Mouse (Mus musculus) kidney, postnatal 36 days (tissue): ENCODE measurements around the gene Rnf151.
A peak's percentile ranks its signal among the peaks of the same experiment; 100 is the strongest.
"Not testable (repeated sequence)": the region's sequence is repeated elsewhere in the genome, so short reads cannot be mapped to it uniquely, and the experiment has no call there.

Experiments
- DNase-seq, 2 experiments: peaks; one replicate each; pipeline ENCODE4 v3.0.0; 2021 to 2022; ENCODE audit warnings: mixed read lengths in 2 of 2

The Rnf151 gene

DNA sequence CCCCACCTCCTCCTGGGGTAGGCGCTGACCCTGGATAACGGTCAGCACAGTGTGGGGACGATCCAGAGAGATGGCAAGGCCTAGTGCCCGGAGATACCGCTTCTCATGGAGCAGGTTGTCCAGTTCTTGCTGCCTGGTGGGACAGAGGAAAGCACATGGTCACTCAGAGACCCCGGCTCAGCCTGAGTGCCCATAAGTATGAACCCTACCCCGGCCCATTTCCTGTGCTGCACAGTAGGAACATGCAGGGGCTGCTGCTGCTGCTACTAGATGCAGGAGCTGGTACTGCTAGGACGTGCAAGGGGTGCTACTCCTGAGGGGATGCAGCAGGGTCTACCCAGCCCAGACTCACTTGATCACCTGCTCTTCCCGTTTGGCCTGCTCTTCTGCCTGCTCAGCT, 16.6 kb downstream of the Rnf151 start:
- DNase-seq, result no peak

GRCm38 (mm10) chr17:24699473-24699872, 18.4 kb downstream of the Rnf151 start:
- no peak for DNase-seq

DNA sequence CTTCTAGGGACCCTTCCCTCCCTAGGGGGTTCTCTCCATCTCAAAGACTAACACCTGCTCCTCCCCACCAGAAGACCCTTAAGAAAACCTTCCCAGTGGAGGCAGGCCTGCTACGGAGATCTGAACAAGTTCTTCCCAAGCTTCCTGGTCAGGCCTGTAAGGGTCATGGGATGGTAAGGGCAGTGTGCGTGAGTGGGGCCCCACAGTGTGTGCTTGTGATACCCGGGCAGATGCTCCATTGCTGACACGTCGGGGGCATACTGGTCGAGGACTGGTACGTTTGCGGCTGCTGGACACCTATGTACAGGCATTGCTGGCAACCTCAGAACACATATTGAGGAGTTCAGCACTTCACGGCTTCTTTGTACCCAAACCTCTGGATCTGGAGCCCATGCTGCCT, 19.1 kb downstream of the Rnf151 start:
- no peak for DNase-seq

- DNase-seq, result peak in 1 of 2 experiments; percentile 54
These were observed 19.9 kb downstream of the Rnf151 start for GRCm38 (mm10) chr17:24697985-24698384.

DNA sequence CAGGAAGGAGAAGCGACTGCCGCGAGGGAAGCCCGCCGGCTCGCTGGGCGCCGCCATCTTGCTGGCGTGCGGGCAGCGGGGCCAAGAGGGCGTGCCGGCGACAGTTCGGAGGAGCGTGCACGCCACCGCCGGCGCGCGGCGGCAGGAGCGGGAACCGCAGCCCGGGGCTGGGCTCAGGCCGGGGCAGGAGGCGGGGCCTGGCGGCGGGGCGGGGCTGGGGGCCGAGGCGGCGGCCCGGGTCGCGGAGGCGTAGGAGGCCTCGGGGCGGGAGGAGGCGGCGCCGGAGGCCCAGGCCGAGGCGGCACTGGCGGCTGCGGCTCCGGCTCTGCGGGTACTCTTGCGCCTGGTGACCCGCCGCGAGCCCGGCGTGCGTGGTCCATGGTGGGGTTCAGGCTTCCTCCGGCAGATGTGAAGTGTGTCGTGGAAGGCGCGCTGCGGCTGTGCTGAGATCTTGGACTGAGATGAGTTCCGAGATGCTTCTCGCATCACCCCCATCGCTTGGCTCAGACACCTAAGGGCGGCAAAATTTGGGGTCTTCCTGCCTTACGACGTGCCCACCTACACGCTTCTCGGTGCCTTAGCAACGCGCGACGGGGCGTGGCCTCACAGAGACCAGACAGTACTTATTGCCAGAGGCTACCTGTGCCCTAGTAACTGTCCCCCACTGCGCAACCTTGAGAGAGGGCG, 21.7 kb downstream of the Rnf151 start, which contains the start of the genes Gfer and Noxo1:
TSS of gene Gfer (minus strand) at position 146 of the 687 bp plus-strand sequence.
TSS of gene Noxo1 (plus strand) at position 224 of the 687 bp plus-strand sequence.
- peak; percentile 88 to 96 for DNase-seq

GRCm38 (mm10) chr17:24695326-24696010, 22.4 kb downstream of the Rnf151 start:
- DNase-seq, result peak; percentile 50 to 55

GRCm38 (mm10) chr17:24692385-24692784, 25.5 kb downstream of the Rnf151 start:
- no peak for DNase-seq

DNA sequence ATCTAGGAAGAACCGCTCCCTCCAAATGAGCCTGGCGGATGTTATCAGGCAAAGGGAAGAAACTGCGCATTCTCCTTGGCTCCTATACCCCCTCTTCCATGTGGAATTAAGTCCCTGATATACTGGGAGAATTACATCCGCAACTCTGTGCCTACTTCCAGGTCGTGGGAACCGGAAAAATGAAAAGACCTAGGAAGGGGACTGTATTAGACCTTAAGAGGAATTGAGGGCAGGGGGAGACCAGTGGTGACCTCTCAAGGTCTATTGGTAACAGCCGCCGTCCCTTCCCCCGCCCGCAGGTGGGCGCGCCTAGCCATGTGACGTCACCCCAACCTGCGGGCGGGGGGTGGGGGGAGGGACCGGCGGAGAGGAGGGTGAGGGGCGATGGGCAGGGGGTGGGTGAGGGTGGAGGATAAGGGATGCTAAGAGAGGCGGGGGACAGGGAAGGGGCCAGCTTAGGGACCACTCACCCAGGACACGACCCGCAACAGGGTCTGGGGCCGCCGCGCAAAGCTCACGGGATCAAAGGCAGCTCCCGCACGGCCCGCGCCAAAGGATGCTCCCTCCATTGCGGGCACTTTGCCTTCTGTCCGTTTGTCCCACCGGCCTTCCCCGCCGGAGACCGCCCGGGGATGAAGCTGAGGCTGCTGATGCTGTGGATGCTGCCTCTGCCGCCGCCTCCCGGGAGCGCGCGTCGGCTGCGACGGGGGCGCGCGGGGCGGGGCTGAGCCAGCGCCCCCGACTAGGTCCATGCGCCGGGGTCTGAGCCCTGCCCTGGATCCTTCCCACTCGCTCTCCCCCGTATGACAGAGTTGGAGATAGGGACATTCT, 28.4 kb downstream of the Rnf151 start, which contains the start of gene Syngr3:
TSS of gene Syngr3 (minus strand) at position 705 of the 831 bp plus-strand sequence.
- DNase-seq, result no peak

DNA sequence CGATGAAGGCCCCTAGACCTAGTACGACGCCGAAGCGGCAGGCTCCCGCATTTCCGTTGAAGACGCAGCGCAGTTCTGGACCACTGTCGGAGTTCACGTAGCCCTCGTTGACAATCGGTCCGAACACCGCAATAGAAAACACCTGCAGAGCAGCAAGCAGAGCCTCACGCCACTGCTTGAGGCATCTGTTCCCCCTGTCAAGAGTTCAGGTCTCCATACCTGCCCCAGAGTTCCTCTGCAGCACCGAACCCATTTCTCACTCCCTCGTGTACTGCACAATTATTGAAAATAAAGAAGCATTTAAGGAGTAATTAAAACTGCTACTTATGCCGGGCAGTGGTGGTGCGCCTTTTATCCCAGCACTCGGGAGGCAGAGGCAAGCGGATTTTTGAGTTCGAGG, 30.3 kb downstream of the Rnf151 start:
- DNase-seq, result no peak

DNA sequence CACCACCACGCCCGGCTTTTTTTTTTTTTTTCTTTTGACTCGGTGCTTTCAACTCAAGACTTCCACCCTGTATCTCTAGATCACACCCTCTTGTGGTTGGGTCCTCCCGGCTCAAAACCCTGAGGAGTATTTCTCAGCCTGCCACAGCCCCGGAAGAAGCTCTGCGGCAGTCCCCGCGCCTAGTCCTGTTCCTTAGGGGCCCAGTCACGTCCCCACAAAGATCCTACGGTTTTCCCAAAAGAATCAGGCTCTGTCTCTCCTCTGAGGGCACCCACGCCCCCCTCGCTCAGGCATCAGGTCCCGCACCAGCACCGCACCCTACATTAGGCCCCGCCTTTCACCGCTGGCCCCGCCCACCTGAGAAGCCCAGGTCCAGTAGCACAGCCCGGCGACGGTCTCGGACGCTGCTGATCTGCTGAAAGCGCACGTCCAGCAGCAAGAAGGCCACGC, 30.7 kb downstream of the Rnf151 start:
- DNase-seq, result peak; percentile 64 to 85

DNA sequence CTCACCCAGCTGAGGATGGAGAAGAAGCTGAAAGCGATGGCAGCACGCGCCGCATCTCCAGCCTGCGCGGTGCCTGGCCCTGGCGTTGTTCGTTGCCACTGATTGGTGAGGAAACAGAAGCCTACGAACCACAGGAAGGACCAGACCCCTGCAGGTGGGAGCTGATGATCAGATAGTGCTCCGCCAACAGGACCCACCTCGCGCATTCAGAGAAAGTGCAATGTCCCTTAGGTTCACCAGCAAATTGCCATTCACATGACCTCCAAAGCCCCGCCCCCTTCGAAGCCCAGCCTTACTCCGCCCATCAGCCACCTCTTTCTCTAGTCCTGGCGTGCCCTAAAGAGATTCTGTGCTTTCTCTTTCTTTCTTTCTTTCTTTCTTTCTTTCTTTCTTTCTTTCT, 31.3 kb downstream of the Rnf151 start:
- DNase-seq, result peak; percentile 59 to 80

DNA sequence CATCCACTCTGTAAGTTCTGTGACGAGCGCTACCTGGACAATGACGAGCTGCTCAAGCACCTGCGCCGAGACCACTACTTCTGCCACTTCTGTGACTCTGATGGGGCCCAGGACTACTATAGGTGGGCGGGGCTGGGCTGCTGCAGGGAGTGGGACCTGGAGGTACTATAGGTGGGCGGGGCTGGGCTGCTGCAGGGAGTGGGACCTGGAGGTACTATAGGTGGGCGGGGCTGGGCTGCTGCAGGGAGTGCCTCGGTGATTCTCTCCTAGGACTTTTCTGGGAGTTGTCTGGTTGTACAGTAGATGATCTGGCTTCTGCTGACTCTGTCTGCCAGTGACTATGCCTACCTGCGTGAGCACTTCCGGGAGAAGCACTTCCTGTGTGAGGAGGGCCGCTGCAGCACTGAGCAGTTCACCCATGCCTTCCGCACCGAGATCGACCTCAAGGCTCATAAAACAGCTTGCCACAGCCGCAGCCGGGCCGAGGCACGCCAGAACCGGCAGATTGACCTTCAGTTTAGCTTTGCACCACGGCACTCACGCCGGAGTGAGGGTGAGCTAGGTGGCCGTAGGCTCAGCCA, 40.3 kb downstream of the Rnf151 start:
- DNase-seq, result no peak

GRCm38 (mm10) chr17:24676877-24677276, 41.0 kb downstream of the Rnf151 start:
- no peak for DNase-seq

GRCm38 (mm10) chr17:24676187-24676586, 41.7 kb downstream of the Rnf151 start:
- DNase-seq, result peak; percentile 63 to 83

DNA sequence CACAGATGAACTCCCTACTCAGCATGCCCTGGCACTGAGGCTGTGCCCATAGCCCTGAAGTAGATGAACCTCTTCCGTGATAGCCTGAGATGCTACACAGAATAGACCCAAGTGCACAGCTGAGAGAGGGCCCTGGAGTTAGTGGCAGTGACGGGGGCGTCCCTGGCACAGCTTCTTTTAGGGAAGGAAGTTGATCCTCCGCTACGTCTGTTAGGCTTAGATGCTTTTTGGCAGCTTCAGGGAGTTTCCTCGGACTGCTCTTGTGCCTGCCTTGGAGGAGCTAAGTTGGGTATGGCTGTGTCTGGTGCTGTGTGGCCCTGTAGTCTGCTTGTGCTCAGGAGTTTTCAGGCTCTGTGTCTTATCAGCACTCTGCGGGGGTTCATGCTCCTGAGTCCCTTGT, 43.6 kb downstream of the Rnf151 start:
- no peak for DNase-seq

DNA sequence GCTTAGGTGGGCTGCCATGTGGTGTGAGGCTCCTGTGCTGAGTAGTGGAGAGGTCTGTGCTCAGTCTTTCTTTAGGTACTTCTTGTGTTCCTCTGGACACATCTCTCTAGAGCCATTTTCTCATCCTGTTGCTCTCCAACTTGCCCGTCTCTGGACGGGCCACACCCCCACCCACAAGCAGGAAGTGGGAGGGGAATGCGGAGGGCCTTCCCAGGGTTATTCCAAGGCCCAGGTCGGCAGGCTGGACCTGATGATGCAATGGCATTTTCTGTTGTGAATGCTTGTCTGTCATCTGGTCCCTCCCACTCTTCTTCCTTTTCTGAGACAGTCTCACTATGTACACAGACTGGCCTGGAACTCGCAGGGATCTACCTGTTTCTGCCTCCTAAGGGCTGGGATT, 45.7 kb downstream of the Rnf151 start:
- DNase-seq, result peak; percentile 79 to 81

DNA sequence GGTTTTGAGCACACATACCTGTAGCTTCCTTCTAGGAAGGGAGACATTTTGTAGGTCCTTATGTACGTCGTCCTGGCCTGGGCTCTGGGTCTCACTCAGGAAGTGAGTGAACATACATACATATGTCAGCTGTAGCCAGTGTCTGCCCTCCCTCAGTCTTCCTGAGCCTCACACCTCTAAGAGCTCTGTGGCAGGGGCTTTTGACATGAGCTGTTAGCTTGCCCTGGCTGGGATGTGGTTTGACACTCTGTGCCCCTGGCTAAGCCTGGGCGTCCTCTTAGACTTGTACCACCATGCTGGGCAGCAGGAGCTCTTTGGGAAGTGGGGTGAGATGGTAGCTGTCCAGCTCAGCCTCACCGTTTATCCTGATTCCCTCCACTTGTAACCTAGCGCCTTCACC, 46.5 kb downstream of the Rnf151 start:
- no peak for DNase-seq

DNA sequence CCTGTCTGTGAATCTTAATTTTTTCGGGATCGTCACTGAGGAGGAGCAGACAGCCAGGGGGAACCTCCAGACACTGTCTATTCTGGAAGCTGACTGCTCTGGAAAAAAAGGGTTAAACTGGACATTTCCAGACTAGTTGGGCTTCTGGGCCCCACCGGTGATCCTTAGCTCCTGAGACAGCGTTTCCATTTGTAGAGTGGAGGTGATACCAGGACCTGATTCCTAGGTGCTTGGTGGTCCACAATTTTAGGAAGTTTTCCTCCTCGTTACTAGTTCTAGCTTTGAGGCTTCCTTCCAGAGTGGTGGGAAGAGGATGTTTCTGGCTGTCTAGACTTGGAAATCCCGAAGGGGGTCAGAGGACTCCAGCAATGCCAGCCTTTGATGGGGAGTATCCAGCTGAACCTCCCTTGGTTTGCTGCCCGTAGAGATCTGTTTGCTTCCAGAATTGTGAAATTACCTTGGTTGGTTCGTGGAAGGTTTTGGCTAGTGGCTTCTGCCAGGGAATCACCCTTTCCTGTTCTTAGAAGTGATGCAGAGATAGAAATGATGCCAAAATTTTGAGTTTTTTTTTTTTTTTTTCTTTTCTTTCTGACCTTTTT, 47.5 kb downstream of the Rnf151 start:
- DNase-seq, result no peak

GRCm38 (mm10) chr17:24669545-24670245, 48.2 kb downstream of the Rnf151 start, which contains the start of gene Zfp598:
Zfp598 (plus strand) TSS chr17:24669687.
- peak; percentile 96 to 99 for DNase-seq

GRCm38 (mm10) chr17:24669214-24669544, 48.7 kb downstream of the Rnf151 start:
- not testable (repeated sequence) for DNase-seq

GRCm38 (mm10) chr17:24667416-24667815, 50.4 kb downstream of the Rnf151 start:
- DNase-seq, result peak; percentile 83 to 86

- DNase-seq, result not testable (repeated sequence)
These were observed 50.9 kb downstream of the Rnf151 start for GRCm38 (mm10) chr17:24667011-24667410.
